Mouse (Mus musculus): ENCODE data around the gene Vmn1r233.

- TF ChIP-seq CTCF (IDR thresholded peaks at IDR 0.05) (no peak), EP300 (IDR thresholded peaks at IDR 0.05) (no peak)
Observed at GRCm38 (mm10) chr17:21018410-21019080, 22.3 kb upstream of the Vmn1r233 start.

Data from lung, postnatal 0 days (tissue).